In genomic region chr4:122871989-122872388, GRCm38 (mm10) we compare ENCODE assay signal across 17 mouse cellular contexts. TPM values are rescaled to one million over a fixed set of nuclear protein-coding genes. Genes with fewer than 3 reads are reported as not detected.
DNase-seq lines count a peak whose midpoint lies in the region; ATAC-seq and TF ChIP-seq lines count a peak whose summit lies in the region.
"Had no signal": no experiment of that assay in that cellular context is flagged by ENCODE, and none has a peak within 500 bp of the region (broad histone marks: within the 10 kb centered on the region; RNA-seq: fewer than 3 reads in every experiment).

No protein-coding gene starts in this region.

- WGBS in midbrain, embryonic 13.5 days = 91% methylated on average over 2 of the region's 2 CpGs

- DNase-seq in layer of hippocampus, adult 2 months (ENCODE audit: low spot score in 2 of 2) = no peak
- DNase-seq in layer of hippocampus, adult 9-11 months = no peak
- DNase-seq in A20 (ENCODE audit: low read depth, low spot score) = peak; percentile 49
- no peak for DNase-seq in right cerebral cortex, postnatal 14 days
- no peak for DNase-seq in kidney, adult 8-10 months
- DNase-seq: adrenal gland, postnatal 14 days; cerebellum, adult 8-10 months; gastrocnemius, postnatal 10 days; kidney, postnatal 14 days; right cerebral cortex, postnatal 25 days had no signal

- TF ChIP-seq POLR2A in bone marrow macrophage, adult 2 months (IDR thresholded peaks at IDR 0.05; ENCODE audit: borderline replicate concordance, low read depth, low read length) = no peak

- no peaks in the 10 kb centered on the region for H3K9me3 ChIP-seq in megakaryocyte, embryonic 14.5 days
- H3K9me3 ChIP-seq in midbrain, embryonic 13.5 days = no peaks in the 10 kb centered on the region
- H3K9me3 ChIP-seq: embryonic facial prominence, embryonic 10.5 days; limb, embryonic 15.5 days; midbrain, embryonic 15.5 days; neural tube, embryonic 15.5 days had no signal

- peak overlapping the region; percentile 89 for H3K27ac ChIP-seq in layer of hippocampus, adult 2 months
- peak overlapping the region; percentile 99 for H3K27ac ChIP-seq in bone marrow macrophage, adult 2 months (ENCODE audit: insufficient read depth, low read depth, low read length)
- H3K27ac ChIP-seq in midbrain, embryonic 13.5 days = no peak overlapping the region
- H3K27ac ChIP-seq: embryonic facial prominence, embryonic 10.5 days; limb, embryonic 15.5 days; midbrain, embryonic 15.5 days; neural tube, embryonic 15.5 days had no signal

- H3K4me3 ChIP-seq in layer of hippocampus, adult 2 months = no peak overlapping the region
- H3K4me3 ChIP-seq in bone marrow macrophage, adult 2 months (ENCODE audit: insufficient read depth, low read length) = 0 out of 2 replicates have a peak overlapping the region, but pooled peaks have one; percentile 14
- peak overlapping the region; percentile 88 for H3K4me3 ChIP-seq in megakaryocyte, embryonic 14.5 days (replicated peaks)
- no peak overlapping the region for H3K4me3 ChIP-seq in midbrain, embryonic 13.5 days (replicated peaks)
- H3K4me3 ChIP-seq: embryonic facial prominence, embryonic 10.5 days; limb, embryonic 15.5 days; midbrain, embryonic 15.5 days; neural tube, embryonic 15.5 days had no signal

- peaks cover 73% of the 10 kb centered on the region for H3K4me1 ChIP-seq in bone marrow macrophage, adult 2 months (ENCODE audit: control insufficient read depth, insufficient read depth, low read length)
- peaks cover 97% of the 10 kb centered on the region for H3K4me1 ChIP-seq in megakaryocyte, embryonic 14.5 days
- H3K4me1 ChIP-seq in midbrain, embryonic 13.5 days (replicated peaks) = no peaks in the 10 kb centered on the region
- H3K4me1 ChIP-seq: embryonic facial prominence, embryonic 10.5 days; limb, embryonic 15.5 days; midbrain, embryonic 15.5 days; neural tube, embryonic 15.5 days had no signal

- no peak for ATAC-seq in midbrain, embryonic 13.5 days
- ATAC-seq: midbrain, embryonic 15.5 days had no signal

- no peak for TF ChIP-seq CTCF in layer of hippocampus, adult 2 months (conservative IDR thresholded peaks at IDR 0.05)
- no peak for TF ChIP-seq CTCF in bone marrow macrophage, adult 2 months (IDR thresholded peaks at IDR 0.05; ENCODE audit: low read depth, low read length)

- no peaks in the 10 kb centered on the region for H3K27me3 ChIP-seq in megakaryocyte, embryonic 14.5 days (replicated peaks)
- no peaks in the 10 kb centered on the region for H3K27me3 ChIP-seq in midbrain, embryonic 13.5 days
- H3K27me3 ChIP-seq: limb, embryonic 15.5 days; midbrain, embryonic 15.5 days; neural tube, embryonic 15.5 days had no signal

- no peak overlapping the region for H3K4me2 ChIP-seq in midbrain, embryonic 13.5 days (replicated peaks)
- H3K4me2 ChIP-seq: limb, embryonic 15.5 days; midbrain, embryonic 15.5 days; neural tube, embryonic 15.5 days had no signal

- H3K36me3 ChIP-seq in megakaryocyte, embryonic 14.5 days (replicated peaks; ENCODE audit: low read length) = peaks cover 92% of the 10 kb centered on the region
- peaks cover 40% of the 10 kb centered on the region for H3K36me3 ChIP-seq in midbrain, embryonic 13.5 days

- no peak overlapping the region for H3K9ac ChIP-seq in midbrain, embryonic 13.5 days (replicated peaks)
- H3K9ac ChIP-seq: limb, embryonic 15.5 days; midbrain, embryonic 15.5 days; neural tube, embryonic 15.5 days had no signal

RNA-seq across cellular contexts. Expression of gene Cap1, which starts 13.9 kb away (rescaled TPM):
- total RNA-seq in layer of hippocampus, adult 2 months (2021) = 100 to 1,000 TPM; 296 to 316 TPM
- polyA plus RNA-seq in bone marrow macrophage, adult 2 months (2012; ENCODE audit: insufficient read depth, insufficient read length, missing spikeins) = 495 and 593 TPM in 2 replicates
- polyA plus RNA-seq in megakaryocyte, embryonic 14.5 days (2012; ENCODE audit: insufficient read depth, low replicate concordance) = 88.2 and 145 TPM in 2 replicates
- 73.8 and 77.2 TPM in 2 replicates for polyA plus RNA-seq in midbrain, embryonic 13.5 days (2015; fragmentation: Nextera tagmentation; extraction: Ambion mirVana)

RNA-seq across cellular contexts. Expression of gene Ppt1, which starts 35.9 kb away (rescaled TPM):
- 10 to 100 TPM; 84.6 to 88.1 TPM for total RNA-seq in layer of hippocampus, adult 2 months (2021)
- polyA plus RNA-seq in bone marrow macrophage, adult 2 months (2012; ENCODE audit: insufficient read depth, insufficient read length, missing spikeins) = 152 and 158 TPM in 2 replicates
- polyA plus RNA-seq in megakaryocyte, embryonic 14.5 days (2012; ENCODE audit: insufficient read depth, low replicate concordance) = 4.9 TPM in 1 of 2 replicates, not detected in the other
- 80.4 and 81.8 TPM in 2 replicates for polyA plus RNA-seq in midbrain, embryonic 13.5 days (2015; fragmentation: Nextera tagmentation; extraction: Ambion mirVana)

Comparison
In these comparisons a context has a peak if more than half of its experiments do, and no peak if none do; other contexts are left out.
1. H3K4me3 ChIP-seq: peak in bone marrow macrophage, adult 2 months (single experiment) and megakaryocyte, embryonic 14.5 days (single experiment); none in layer of hippocampus, adult 2 months (single experiment) and midbrain, embryonic 13.5 days (single experiment).
2. RNA of gene Ppt1, which starts 35.9 kb away (polyA plus RNA-seq): 152 to 158 TPM in bone marrow macrophage, adult 2 months and 80.4 to 81.8 TPM in midbrain, embryonic 13.5 days; 4.9 TPM in megakaryocyte, embryonic 14.5 days; every median in the first group is over 10 times any median in the second.